Mouse (Mus musculus) megakaryocyte, embryonic 14.5 days (primary cell): ENCODE measurements around the gene Rps6kb1. TPM values are rescaled to one million over a fixed set of nuclear protein-coding genes. Genes with fewer than 3 reads are reported as not detected.

Experiments
- H3K27me3 ChIP-seq: replicated peaks from 2 replicates; pipeline ENCODE3; 2012; ENCODE audit warnings: inconsistent platforms
- H3K36me3 ChIP-seq: replicated peaks from 2 replicates; pipeline ENCODE3; 2012; ENCODE audit warnings: low read length, inconsistent platforms, mixed read lengths
- H3K4me1 ChIP-seq: 2 replicates; pipeline ENCODE4 v1.6.1; 2012; ENCODE audit warnings: inconsistent platforms
- H3K4me3 ChIP-seq: replicated peaks from 2 replicates; pipeline ENCODE3; 2012; ENCODE audit warnings: moderate library complexity, mild to moderate bottlenecking, inconsistent platforms
- H3K9me3 ChIP-seq: 2 replicates; pipeline ENCODE4 v1.6.1; 2012; ENCODE audit warnings: inconsistent platforms
- FLI1 ChIP-seq: IDR thresholded peaks from 2 replicates; pipeline ENCODE4 v1.6.1; 2012; ENCODE audit warnings: low read length, inconsistent platforms, mixed read lengths
- GATA1 ChIP-seq: IDR thresholded peaks from 3 replicates; pipeline ENCODE4 v1.6.1; 2012; ENCODE audit warnings: mixed read lengths, low read length, inconsistent platforms, borderline replicate concordance
- polyA plus RNA-seq: library from polyadenylated mRNA; stranded (reverse); fragments of >175 nt; gene quantifications from 2 replicates; pipeline ENCODE4 v1.2.3, GENCODE M21; 2012; ENCODE audit warnings: low replicate concordance; ENCODE audit not compliant: insufficient read depth

The Rps6kb1 gene
- polyA plus RNA-seq, 1 experiment: 5.3 TPM

DNA sequence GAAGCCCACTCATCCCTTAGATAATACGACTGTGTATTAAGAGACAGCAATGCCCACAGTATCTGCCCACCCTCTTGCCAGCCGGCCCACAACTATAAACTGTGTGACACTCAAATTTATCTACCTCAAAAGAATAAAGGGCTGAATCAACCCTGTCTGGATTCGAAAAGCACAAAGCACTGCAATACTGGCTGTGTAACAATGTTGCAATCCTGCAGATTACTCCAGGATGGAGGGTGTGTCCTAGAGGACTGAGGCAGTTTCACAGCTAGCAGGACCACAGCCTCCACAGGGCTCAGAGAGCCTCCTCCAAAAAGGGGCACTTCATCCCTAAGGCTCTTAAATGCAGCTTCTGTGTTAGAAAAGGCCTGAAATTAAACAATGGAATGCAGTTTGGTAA lies 28.0 kb downstream of the Rps6kb1 start:
- TF ChIP-seq FLI1 (no peak), GATA1 (no peak)
- H3K4me3 ChIP-seq: no peak overlapping the region
- H3K27me3 ChIP-seq: no peaks in the 10 kb centered on the region
- H3K9me3 ChIP-seq: peaks cover 3% of the 10 kb centered on the region; the same call in 1 of the 2 replicates
- H3K36me3 ChIP-seq: peaks cover 94% of the 10 kb centered on the region
- H3K4me1 ChIP-seq: no peaks in the 10 kb centered on the region

DNA sequence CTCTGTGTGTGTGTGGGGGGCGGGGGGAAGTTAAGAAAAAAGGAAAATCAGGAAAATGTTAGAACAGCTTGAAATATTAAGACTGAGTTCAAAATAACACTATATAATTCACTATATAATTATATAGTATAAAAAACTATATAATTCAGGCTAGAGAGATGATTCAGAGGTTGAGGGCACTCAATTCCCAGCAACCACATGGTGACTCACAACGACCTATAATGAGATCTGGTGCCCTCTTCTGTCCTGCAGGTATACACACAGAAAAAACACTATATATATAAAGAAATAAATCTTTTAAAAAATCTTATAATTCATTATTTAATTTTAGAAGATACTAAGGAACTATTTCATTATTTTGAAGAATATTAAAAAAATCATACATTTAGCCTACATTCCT lies 36.6 kb downstream of the Rps6kb1 start:
- Histone ChIP-seq H3K4me1 (no peaks in the 10 kb centered on the region), H3K27me3 (no peaks in the 10 kb centered on the region), H3K9me3 (no peaks in the 10 kb centered on the region)

DNA sequence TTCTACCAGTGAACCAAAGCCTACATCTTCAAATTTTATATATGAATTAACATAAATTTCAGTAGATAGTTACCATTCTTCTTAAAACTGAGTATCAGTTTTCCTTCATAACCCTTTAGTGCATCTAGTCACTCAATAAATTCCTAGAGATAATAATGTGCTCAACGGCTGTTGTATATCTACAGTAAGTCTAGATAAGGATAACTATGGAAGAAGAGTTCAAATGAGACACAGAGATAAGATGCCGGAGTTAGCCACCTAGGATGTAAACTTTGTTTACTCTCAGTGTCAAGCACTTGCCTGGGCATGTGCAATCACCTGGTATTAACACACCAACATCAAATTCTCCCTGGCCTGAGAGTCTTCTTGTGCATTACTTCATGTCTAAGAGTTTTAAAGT lies 37.3 kb downstream of the Rps6kb1 start:
- no peak overlapping the region for H3K4me3 ChIP-seq
- H3K4me1 ChIP-seq: no peaks in the 10 kb centered on the region
- H3K36me3 ChIP-seq: peaks cover 96% of the 10 kb centered on the region
- no peaks in the 10 kb centered on the region for H3K9me3 ChIP-seq
- H3K27me3 ChIP-seq: no peaks in the 10 kb centered on the region
- no peak for TF ChIP-seq FLI1

More for the DNA sequence above, 36.6 kb downstream of the Rps6kb1 start:
- TF ChIP-seq FLI1 (no peak), GATA1 (no peak)
- Histone ChIP-seq H3K4me3 (no peak overlapping the region), H3K36me3 (peaks cover 96% of the 10 kb centered on the region)

DNA sequence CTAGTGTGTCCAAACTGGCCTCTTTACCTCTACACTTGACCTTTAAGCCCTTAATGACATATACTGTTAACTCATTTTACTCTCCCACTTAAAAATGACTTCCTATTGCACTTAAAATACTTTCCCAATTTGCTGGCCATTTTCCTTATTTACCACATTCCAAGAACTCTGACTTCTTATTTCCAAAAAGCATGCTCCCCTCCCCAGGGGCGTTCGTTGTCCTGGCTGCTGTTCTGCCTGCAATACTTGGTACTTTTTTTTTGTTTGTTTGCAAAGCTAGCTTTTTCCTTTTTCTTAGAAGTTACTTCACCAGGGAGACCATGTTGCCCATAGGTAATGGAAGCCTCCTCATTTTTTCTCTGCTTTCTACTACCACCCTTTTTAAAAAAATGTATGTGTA lies 41.5 kb downstream of the Rps6kb1 start:
- TF ChIP-seq FLI1 (no peak), GATA1 (no peak)
- peaks cover 5% of the 10 kb centered on the region; the same call in 1 of the 2 replicates for H3K4me1 ChIP-seq
- no peaks in the 10 kb centered on the region for H3K27me3 ChIP-seq
- no peaks in the 10 kb centered on the region for H3K9me3 ChIP-seq
- peaks cover 89% of the 10 kb centered on the region for H3K36me3 ChIP-seq
- no peak overlapping the region for H3K4me3 ChIP-seq

DNA sequence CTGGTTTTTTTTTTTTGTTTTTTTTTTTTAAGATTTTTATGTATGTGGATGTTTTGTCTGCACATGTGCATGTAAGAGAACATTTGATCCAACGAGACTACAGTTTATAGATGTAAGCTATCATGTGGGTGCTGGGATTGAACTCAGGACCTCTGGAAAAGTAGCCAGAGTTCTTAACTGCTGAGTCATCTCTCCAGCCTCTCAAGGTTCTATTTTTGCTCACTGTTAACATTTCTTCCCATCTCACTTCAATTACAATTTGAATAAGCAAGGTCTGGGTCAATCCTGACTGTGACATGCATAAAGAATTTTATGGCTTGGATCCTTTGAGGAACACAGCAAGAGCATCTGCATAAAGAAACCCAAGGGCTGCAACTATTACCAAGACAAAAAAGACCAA lies 43.8 kb downstream of the Rps6kb1 start:
- H3K9me3 ChIP-seq: no peaks in the 10 kb centered on the region
- H3K4me1 ChIP-seq: peaks cover 5% of the 10 kb centered on the region; the same call in 1 of the 2 replicates
- H3K36me3 ChIP-seq: peaks cover 88% of the 10 kb centered on the region
- TF ChIP-seq GATA1: no peak
- TF ChIP-seq FLI1: no peak
- H3K4me3 ChIP-seq: no peak overlapping the region
- H3K27me3 ChIP-seq: no peaks in the 10 kb centered on the region

DNA sequence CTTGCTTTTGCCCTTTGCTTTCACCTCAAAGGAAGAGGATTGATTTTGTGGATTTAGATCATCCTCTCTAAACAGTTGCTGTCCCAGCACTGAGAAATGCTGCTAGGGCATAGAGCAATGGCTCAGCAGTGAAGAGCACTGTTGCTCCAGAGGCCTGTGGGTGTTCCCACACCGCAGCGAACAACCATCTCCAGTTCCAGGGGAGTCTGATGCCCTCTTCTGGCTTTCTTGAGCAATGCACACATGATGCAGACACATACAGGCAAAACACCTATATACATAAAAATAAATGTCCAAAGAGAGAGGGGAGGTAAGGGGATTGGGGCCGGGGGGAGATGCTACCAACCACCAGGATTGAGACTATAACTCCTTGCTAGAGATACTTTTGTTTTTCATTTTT lies 46.7 kb downstream of the Rps6kb1 start:
- H3K36me3 ChIP-seq: peaks cover 88% of the 10 kb centered on the region
- H3K4me1 ChIP-seq: peaks cover 5% of the 10 kb centered on the region; the same call in 1 of the 2 replicates
- TF ChIP-seq FLI1 (no peak), GATA1 (no peak)
- H3K9me3 ChIP-seq: no peaks in the 10 kb centered on the region
- H3K4me3 ChIP-seq: no peak overlapping the region
- no peaks in the 10 kb centered on the region for H3K27me3 ChIP-seq

DNA sequence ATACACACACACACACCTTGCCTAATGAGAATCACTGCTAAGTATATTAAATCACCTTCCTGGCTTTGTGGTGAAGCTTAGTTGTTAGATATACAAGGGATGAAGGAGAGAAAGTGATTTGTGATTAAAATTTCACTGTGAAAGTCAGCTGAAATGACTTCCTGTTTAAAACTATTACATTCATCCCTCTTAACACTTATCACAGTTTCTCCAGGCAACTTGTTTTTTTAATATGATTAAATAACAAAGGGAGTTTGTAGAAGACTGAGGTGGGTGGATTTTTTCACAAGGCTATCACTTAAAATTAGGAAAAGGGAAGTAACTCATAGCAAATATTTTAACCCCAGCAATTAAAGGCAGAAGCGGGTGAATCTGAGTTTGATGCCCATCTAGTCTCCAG lies 47.2 kb downstream of the Rps6kb1 start:
- Histone ChIP-seq H3K9me3 (no peaks in the 10 kb centered on the region), H3K36me3 (peaks cover 88% of the 10 kb centered on the region), H3K4me1 (peaks cover 5% of the 10 kb centered on the region; the same call in 1 of the 2 replicates), H3K4me3 (no peak overlapping the region), H3K27me3 (no peaks in the 10 kb centered on the region)
- TF ChIP-seq GATA1: no peak
- no peak for TF ChIP-seq FLI1

DNA sequence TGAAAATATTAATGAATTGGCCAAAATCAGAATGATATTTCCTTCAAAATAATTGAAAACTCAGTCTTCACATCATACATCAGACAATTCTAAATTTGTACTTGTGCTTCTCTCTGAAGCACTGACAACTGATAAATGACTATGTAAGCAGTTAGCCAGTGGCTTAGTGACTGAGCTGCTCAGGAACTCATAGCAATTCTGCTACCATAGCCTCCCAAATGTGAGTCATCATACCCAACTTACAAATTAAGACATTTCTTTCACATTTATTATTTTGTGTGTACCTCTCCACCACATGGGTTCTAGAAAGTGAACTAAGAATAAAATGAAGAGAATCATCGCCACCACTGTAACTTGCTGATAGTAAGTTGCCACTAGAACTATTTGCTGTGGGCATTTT lies 53.8 kb downstream of the Rps6kb1 start:
- Histone ChIP-seq H3K27me3 (no peaks in the 10 kb centered on the region), H3K9me3 (no peaks in the 10 kb centered on the region), H3K4me1 (peaks cover 17% of the 10 kb centered on the region), H3K4me3 (no peak overlapping the region), H3K36me3 (peaks cover 80% of the 10 kb centered on the region)
- TF ChIP-seq FLI1 (no peak), GATA1 (no peak)

DNA sequence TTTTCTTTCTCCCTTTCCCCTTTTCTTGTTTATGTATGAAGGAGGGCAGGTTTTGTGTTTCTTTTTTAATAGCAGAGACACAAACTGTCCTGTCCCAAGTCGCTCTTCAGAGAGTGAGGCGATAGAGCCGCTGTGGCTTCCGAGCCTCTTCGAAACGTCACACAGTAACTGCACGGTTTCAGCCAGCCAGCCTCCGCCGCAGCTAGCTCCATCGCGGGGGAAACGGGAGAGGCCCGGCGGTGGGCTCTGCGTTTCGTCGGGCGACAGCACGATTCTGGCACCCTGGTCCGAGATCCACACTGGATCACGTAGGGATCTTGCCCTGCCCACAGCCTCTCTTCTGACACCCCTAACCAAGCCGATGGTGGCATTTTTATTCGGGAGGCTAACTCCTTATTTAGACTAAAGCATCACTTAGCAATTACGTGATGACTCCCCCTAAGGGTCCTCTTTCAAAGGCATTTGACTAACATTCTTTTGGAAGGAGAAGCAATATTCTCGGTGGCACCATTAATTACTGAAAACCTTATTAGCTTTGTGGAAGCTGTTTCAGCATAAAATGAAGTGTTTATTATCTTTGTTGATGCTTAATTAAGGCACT lies 59.6 kb downstream of the Rps6kb1 start:
- Histone ChIP-seq H3K9me3 (no peaks in the 10 kb centered on the region), H3K27me3 (peaks cover 7% of the 10 kb centered on the region)
- TF ChIP-seq GATA1 (no peak), FLI1 (no peak)

DNA sequence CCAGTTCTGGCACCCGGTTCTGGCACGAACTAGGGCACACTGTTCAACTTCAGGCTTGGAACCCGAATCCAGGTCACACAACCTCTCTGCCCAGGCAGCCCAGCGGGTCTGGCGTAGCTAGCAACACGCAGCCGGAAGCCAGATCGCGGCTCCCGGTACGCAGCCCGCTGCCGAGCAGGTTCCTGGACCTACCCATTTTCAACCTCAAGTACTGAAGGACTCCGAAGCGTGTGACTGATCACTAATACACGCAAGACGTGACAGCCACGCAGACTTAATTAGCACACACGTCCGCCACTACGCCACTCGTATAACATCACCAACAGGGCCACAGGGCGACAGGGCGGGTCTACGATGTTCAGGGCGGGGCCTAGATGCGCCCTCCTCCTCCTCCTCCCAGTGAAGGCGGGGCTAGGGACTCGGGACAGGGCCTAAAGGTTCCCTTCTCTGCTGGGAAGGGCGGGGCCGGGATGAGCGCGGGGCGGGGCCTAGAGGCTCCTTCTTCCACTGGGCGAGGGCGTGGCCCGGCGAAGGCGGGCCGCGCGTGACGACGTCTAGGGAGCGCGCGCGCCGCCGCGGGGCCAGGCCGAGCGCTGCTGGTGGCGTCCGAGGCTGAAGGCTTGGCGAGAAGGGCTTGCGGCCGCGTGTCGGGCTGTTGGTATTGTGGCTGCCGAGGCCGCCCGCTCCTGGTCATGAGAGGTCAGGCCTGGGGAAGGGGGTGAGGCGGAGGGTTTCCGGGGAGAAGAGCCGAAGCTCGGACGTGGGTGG lies 60.3 kb downstream of the Rps6kb1 start, which contains the start of gene Rnft1:
Gene Rnft1 (plus strand): TSS at position 557 of the 768 bp plus-strand sequence.
- Histone ChIP-seq H3K27me3 (peaks cover 7% of the 10 kb centered on the region), H3K9me3 (no peaks in the 10 kb centered on the region), H3K4me1 (peaks cover 10% of the 10 kb centered on the region), H3K4me3 (peak within 1 kb of the TSS; percentile 97), H3K36me3 (peaks cover 19% of the 10 kb centered on the region)
- TF ChIP-seq FLI1 (no peak), GATA1 (no peak)

More for the DNA sequence above, 59.6 kb downstream of the Rps6kb1 start:
- Histone ChIP-seq H3K36me3 (peaks cover 26% of the 10 kb centered on the region), H3K4me3 (peak overlapping the region; percentile 97), H3K4me1 (peaks cover 10% of the 10 kb centered on the region)
